Mouse (Mus musculus): Measurements from ENCODE around the gene Agtr1a. TPM values are rescaled to one million over a fixed set of nuclear protein-coding genes. Genes with fewer than 3 reads are reported as not detected.

Gene Agtr1a
- polyA plus RNA-seq (2015; fragmentation: Nextera tagmentation; extraction: Ambion mirVana) = 2.3 and 2.7 TPM in 2 replicates

DNA sequence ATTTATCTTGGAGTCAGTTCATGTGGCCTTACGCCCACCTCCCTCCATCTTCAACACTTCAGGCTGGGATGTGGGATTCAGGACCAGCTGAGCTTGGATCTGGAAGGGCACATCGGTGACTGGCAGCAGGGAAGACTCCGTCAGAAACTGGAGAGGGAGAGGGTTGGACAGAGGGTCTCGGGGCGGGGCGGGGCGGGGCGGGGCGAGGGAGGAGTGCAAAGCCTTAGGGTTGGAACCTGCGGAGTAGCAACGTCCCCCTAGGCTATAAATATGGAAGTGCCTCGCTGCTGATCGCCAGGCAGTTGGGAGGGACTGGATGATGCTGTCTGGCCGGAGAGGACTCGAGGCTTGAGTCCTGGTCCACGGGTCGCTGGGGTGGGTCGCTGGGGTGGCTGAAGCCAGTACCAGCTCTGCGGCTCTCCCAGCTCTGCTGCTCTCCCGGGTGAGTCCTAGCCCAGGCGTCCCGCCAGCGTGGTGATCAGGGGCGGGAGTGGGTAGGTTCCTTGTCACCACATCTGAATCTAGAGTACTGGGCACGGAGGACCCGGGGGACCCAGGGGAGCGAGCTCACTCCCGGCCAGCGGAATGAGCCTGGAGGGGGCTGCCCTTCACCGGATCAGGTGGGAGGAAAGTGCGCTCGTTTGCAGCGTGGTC, at the start of gene Agtr1a:
Gene Agtr1a (plus strand): TSS at position 294 of the 654 bp plus-strand sequence.

Other genes starting within 250 kb of the Agtr1a start
- gene Mboat1, start 200.0 kb upstream of the Agtr1a start, polyA plus RNA-seq (2015; fragmentation: Nextera tagmentation; extraction: Ambion mirVana) = 3.3 and 4.4 TPM in 2 replicates
- gene Uqcrfs1, start 208.9 kb downstream of the Agtr1a start, polyA plus RNA-seq (2015; fragmentation: Nextera tagmentation; extraction: Ambion mirVana) = 378 and 430 TPM in 2 replicates